Mouse (Mus musculus) layer of hippocampus, adult 8-10 months (tissue): ENCODE results near the gene Zfand3. TPM values are rescaled to one million over a fixed set of nuclear protein-coding genes. Genes with fewer than 3 reads are reported as not detected.

ENCODE experiments used
- DNase-seq, 2 experiments: peaks; one replicate each; pipeline ENCODE4 v3.0.0; 2022; ENCODE audit warnings: low spot score in 2 of 2
- total RNA-seq, 4 experiments: library from RNA; stranded (reverse); gene quantifications; 2 replicates each; pipeline ENCODE4 v1.2.4; 2022

The Zfand3 gene
- total RNA-seq, 4 experiments from 2014 or later: 100 to 122 (median 109) TPM

GRCm38 (mm10) chr17:30221677-30222076 lies 217.1 kb downstream of the Zfand3 start:
- DNase-seq: no peak

DNA sequence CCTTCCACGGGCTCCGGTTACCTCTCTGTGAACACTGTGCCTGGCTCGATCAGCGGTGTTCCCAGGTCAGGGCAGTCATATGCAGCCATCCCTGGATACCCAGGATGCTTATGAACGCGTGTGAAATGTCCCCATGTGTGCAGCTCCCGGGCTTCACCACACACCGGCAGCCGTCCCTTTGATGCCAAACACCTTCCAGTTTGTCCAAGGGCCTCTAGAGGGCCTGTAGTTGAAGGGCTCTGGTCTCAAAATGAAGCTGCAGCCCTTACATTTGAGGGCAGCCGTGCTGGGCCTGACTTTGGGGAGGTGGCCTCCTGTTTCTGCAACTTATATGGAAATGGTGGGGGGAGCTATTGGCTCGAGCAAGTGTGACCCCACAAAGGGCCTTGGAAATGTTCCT lies 217.8 kb downstream of the Zfand3 start:
- DNase-seq: no peak

- DNase-seq: no peak
These were observed 218.3 kb downstream of the Zfand3 start for GRCm38 (mm10) chr17:30222837-30223236.

DNA sequence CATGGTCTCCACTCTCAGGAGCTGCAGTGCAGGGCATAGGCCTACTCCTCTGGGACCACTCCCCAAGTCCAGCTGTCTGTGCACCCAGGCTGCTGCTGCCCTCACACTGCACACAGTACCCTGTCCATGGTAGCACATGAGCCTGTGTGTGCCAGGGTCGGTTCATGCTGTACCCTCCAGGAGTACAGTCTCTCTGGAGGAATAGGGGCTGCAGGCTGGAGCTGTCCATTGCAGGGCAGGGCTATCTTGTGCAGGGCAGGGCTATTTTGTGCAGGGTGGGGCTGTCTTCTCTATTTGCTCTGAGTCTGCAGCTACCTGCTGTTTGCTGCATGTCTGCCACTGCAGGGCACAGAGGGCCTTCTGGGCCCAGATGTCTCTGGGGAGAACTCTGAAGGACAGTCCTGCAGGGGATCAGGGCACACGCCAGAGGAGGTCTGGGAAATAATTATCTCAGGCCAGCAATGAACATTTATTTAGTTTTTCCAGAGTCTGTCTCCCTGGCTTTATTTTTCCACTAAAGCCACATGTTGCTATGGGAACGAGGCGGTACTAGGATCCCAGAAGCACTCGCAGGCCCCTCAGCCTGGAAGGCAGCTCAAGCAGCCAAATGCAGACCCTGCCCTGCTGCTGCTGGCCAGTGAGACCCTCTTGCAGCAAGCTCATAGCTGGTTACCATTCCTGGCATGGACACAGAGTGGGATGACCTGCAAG lies 220.7 kb downstream of the Zfand3 start:
- no peak for DNase-seq

DNA sequence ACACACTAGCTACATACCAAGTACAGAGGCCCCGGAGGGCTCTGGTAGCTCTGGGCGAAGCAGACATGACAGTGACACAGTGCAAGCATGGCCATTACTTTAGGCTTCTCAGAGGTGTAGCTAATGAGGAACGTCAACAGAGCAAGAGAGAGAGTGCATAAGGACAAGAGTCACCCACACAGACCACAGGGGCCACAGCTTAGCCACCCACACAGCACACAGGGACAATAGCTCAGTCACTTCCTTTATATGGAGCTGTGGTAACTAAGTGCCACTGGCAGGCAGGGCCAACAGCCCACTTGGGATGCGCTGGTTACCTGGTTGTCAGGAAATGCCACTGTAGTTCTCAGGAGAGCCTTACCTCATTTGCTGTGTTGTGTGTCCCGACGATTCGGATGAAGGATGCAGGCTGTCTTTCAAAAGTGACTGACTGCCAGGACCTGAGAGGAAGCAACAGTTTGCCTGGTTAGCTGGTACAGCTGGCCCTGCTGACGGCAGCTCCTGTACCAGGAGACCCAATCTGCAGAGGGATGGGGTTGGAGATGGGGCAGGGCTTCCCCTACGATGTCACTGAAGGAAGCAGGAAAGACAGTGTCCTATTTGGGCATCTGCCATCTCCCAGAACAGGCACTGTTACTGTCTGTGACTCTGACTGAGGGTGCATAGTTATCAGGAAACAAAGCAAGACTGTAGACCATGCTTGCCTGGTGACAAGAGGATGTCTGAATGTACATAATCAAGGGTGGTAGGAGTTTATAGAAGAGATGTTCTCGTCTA lies 224.1 kb downstream of the Zfand3 start:
- no peak for DNase-seq

DNA sequence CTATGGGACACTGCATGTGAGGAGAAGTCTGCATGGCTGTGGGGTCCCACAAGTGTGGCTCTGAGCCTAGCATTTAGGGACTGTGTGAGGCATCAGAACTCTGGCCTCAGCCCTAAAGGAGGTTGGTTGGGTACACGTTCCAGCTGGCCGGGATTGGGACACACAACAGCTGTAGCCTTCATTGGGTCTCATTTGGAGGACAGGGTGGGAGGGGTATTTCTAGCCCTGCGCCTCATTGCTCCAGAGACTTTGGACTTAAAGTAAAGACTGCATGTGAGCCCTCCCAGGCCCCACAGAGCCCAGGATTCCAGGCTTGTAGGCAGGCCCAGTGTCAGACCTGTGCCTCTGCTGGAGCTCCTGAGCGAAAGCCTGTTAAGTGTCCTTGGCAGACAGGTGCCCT lies 225.9 kb downstream of the Zfand3 start:
- DNase-seq: no peak

GRCm38 (mm10) chr17:30231483-30231882 lies 226.9 kb downstream of the Zfand3 start:
- DNase-seq: no peak

GRCm38 (mm10) chr17:30232698-30233097 lies 228.2 kb downstream of the Zfand3 start:
- no peak for DNase-seq

- no peak for DNase-seq
These were observed 230.8 kb downstream of the Zfand3 start for GRCm38 (mm10) chr17:30235380-30235779.

DNA sequence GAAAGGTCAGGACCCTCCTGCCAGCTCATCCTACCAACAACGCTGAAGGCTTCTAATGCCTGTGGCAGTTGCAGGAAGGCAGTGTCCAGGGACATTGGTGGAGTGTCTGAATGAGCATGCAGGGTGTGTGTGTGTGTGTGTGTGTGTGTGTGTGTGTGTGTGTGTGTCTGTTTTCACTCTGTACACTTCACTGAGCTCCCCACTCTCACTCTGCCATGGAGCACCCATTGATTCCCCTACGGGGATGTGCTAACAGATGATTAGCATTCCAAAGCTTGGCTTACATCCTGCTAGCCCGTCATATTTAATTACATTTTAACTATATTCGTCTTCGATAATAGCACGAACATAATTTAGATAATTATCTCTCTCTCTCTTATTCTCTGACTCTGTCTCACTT lies 232.1 kb downstream of the Zfand3 start:
- DNase-seq: no peak

- no peak for DNase-seq
These were observed 233.1 kb downstream of the Zfand3 start for GRCm38 (mm10) chr17:30237600-30237999.

- no peak for DNase-seq
These were observed 234.9 kb downstream of the Zfand3 start for GRCm38 (mm10) chr17:30239458-30239857.

DNA sequence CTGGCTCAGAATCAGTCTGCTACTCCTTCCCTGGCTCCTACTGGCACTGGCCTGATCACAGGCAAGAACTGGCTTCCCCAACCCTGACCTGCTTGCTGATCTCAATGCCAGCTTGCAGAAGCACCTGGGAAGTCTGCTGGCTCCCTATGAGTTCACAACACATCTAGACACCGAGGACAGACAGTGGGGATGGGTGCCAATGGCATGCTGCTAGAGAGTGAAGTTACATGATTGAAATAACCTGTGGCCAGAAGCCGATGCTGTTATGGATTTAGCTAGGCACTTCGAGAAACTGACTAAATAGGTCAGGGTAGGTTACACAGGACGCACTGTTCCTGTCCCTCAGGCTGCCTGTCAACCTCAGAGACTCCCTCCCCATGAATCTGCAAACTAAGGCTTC lies 236.1 kb downstream of the Zfand3 start:
- DNase-seq: no peak

- no peak for DNase-seq
These were observed 236.5 kb downstream of the Zfand3 start for GRCm38 (mm10) chr17:30241061-30241460.

DNA sequence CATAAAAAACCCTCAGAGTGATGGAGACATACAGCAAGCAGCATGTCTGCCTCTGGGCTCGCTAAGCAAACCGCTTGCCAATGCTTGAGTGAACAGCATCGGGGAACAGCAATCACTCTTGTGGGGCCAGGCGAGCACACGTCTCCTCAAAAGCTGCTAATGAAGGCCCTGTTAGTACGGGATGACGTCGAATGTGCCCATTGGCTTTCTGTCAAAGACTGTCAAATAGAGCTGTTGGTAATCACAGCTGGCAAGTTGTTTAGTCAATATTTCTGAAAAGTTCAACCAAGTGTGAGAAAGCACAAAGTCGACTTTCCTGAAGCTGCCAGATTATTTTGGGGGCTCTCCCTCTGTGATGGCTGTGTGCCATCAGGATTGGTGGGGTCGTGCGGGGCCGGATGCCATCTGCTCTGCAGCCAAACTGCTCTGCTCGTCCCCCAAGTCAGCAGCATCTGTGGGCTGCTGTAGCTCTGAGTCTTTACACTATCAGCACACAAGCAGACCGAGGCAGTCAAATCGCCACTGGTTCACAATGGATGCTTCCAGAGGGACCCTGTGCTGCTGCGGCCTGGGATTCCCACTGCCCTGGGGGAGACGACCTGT lies 237.3 kb downstream of the Zfand3 start:
- no peak for DNase-seq

DNA sequence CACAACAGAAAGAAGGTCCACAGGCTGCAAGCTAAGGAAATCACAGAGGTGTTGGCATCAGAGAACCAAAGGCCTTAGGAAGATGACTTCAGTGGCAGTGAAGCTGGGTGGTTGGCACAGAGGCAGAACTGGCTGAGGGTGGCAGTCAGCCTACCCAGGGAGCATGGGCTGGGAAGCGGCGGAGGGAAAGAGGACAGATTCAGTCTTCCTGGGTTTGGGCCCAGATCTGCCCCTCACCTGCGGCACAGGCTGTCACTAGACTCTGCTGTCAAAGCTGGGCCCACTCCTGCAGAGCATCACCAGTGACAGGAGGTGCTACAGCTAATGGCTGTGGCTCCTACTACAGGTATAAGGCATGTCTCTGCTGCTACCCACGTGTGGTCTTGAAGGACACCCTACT lies 238.1 kb downstream of the Zfand3 start:
- no peak for DNase-seq

- DNase-seq: no peak
These were observed 239.0 kb downstream of the Zfand3 start for GRCm38 (mm10) chr17:30243540-30243939.

- DNase-seq: no peak
These were observed 240.2 kb downstream of the Zfand3 start for GRCm38 (mm10) chr17:30244651-30245307.

DNA sequence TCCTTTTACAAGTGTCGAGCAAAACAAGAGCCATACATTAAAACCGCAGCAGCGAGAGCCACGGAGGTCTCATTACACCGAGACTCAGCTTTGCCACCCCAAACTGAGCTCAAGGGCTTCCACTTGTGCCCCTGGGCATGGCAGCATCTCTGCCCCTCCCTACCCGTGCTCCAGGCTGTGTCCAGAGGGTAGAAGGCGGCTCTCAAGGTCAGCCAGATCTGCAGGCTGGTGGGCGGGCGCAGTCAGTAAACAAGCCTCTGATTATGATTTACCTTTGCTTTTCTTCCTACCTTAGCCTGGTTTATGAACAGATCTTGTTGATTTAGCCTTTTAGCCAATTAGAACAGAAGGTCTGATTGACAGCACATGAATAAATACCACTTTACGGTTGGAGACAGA lies 240.8 kb downstream of the Zfand3 start:
- no peak for DNase-seq

DNA sequence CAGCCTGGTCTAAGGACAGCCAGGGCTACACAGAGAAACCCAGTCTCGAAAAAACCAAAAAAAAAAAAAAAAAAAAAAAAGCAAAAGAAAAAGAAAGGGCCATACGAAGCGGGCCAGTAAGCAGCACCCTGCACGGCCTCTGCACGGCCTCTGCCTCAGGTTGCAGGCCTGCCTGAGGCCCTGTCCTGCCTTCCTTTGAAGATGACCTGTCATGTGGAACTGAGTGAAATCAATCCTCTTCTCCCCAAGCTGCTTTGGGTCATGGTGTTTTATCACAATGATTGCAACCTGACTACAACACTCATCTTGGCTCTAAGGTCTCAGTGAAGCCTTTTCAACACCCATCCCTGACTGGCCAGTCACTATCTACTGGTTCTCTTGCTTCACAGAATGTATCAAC lies 248.5 kb downstream of the Zfand3 start:
- no peak for DNase-seq

DNA sequence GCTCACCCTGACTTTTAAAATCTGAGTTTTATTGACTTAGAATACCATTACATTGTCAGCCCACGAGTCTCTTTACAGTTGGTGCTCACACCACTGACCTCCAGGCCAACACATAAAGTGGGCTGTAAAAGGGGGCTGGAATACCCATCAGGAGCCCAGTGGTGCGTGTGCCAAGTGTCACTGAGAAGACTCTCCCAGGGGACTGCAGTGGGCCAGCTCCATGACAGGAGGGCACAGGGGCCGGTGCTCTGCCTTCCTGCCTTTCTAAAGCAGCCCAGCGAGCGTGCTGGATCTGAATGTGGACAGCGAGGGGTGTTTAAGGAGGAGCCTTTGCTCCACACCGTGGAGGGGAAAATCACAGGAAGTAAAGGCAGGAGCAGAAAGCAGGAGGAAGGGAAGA lies 249.4 kb downstream of the Zfand3 start:
- DNase-seq: no peak

GRCm38 (mm10) chr17:30255928-30256560 lies 251.5 kb downstream of the Zfand3 start:
- DNase-seq: no peak
